Mouse (Mus musculus) lung, adult 18-20 months (tissue): ENCODE measurements around the gene Exosc2.
"Not testable (repeated sequence)": the region's sequence is repeated elsewhere in the genome, so short reads cannot be mapped to it uniquely, and the experiment has no call there.

Source experiments
- DNase-seq, 2 experiments: peaks; one replicate each; pipeline ENCODE4 v3.0.0; 2022; ENCODE audit warnings: mixed read lengths in 2 of 2

Exosc2 gene

GRCm38 (mm10) chr2:31678641-31679040, 8.1 kb downstream of the Exosc2 start:
- DNase-seq: no peak

GRCm38 (mm10) chr2:31681051-31681707, 10.7 kb downstream of the Exosc2 start:
- DNase-seq: not testable (repeated sequence)

- DNase-seq: no peak
Observed at GRCm38 (mm10) chr2:31681731-31682235, 11.3 kb downstream of the Exosc2 start.

GRCm38 (mm10) chr2:31683666-31684065, 13.2 kb downstream of the Exosc2 start:
- peak; percentile 30 to 46 for DNase-seq

GRCm38 (mm10) chr2:31688074-31688925, 17.8 kb downstream of the Exosc2 start, which contains the start of gene Abl1:
Abl1 (plus strand) TSS chr2:31688376.
- peak; percentile 98 for DNase-seq

- DNase-seq: no peak
Observed at GRCm38 (mm10) chr2:31689045-31689444, 18.5 kb downstream of the Exosc2 start.

GRCm38 (mm10) chr2:31690063-31690462, 19.5 kb downstream of the Exosc2 start:
- peak in 1 of 2 experiments; percentile 24 for DNase-seq

GRCm38 (mm10) chr2:31698209-31698608, 27.7 kb downstream of the Exosc2 start:
- no peak for DNase-seq

GRCm38 (mm10) chr2:31700545-31701446, 30.3 kb downstream of the Exosc2 start:
- DNase-seq: no peak

- DNase-seq: peak; percentile 31 to 65
Observed at GRCm38 (mm10) chr2:31703226-31703625, 32.7 kb downstream of the Exosc2 start.

GRCm38 (mm10) chr2:31705914-31706313, 35.4 kb downstream of the Exosc2 start:
- no peak for DNase-seq

GRCm38 (mm10) chr2:31706531-31706930, 36.0 kb downstream of the Exosc2 start:
- no peak for DNase-seq

- DNase-seq: no peak
Observed at GRCm38 (mm10) chr2:31712716-31713115, 42.2 kb downstream of the Exosc2 start.

GRCm38 (mm10) chr2:31713813-31714212, 43.3 kb downstream of the Exosc2 start:
- no peak for DNase-seq

GRCm38 (mm10) chr2:31714780-31715179, 44.3 kb downstream of the Exosc2 start:
- no peak for DNase-seq

GRCm38 (mm10) chr2:31715985-31716384, 45.5 kb downstream of the Exosc2 start:
- DNase-seq: no peak

- no peak for DNase-seq
Observed at GRCm38 (mm10) chr2:31719202-31719880, 48.8 kb downstream of the Exosc2 start.

GRCm38 (mm10) chr2:31719944-31720343, 49.4 kb downstream of the Exosc2 start:
- DNase-seq: no peak

- peak in 1 of 2 experiments; percentile 24 for DNase-seq
Observed at GRCm38 (mm10) chr2:31720783-31721182, 50.3 kb downstream of the Exosc2 start.

GRCm38 (mm10) chr2:31724730-31725490, 54.4 kb downstream of the Exosc2 start:
- DNase-seq: no peak

- DNase-seq: no peak
Observed at GRCm38 (mm10) chr2:31727576-31728277, 57.2 kb downstream of the Exosc2 start.
